ENCODE assay signal across 10 mouse cellular contexts in the genomic region with DNA sequence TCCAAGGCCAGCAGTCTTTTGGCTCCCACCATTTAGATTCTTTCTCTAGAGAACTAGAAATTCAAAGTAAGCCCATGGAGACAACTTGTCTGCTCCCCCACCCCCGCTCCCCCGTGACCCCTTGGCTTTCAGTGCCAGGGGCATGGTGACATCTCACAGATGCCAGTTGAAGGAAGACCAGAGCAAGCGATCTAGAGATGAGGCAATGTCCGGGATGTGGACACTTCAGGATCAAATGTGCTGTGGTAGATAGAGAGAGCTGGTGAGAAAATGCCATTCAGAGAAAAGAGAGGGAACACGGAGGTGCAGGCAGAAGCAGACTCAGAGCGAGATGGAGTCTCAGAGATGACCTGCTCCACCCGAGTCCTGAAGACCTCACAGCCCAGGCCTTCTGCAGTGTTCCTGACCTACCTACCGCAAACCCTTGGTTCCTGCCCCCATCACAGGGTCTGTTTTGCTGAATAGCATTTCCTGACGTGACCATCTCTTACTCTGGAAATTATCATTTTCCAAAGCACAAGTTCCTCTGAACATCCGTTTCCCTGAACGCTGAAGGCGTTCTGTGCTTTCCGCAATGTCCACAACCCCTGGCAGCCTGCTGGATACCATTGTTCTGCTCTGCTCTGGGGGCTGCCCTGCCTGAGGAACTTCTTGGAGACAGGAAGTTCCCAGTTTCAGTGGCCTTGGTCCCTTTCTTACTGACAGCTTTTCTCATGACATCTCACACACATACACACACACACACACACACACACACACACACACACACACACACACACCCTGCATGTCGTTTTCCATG. TPM values are rescaled to one million over a fixed set of nuclear protein-coding genes. Genes with fewer than 3 reads are reported as not detected.
A peak's percentile ranks its signal among the peaks of the same experiment; 100 is the strongest.
DNase-seq lines count a peak whose midpoint lies in the region; ATAC-seq lines count a peak whose summit lies in the region.
"Had no signal": no experiment of that assay in that cellular context is flagged by ENCODE, and none has a peak within 500 bp of the region (broad histone marks: within the 10 kb centered on the region; RNA-seq: fewer than 3 reads in every experiment).

No protein-coding gene starts in this region.

- H3K36me3 ChIP-seq in midbrain, embryonic 13.5 days: no peaks in the 10 kb centered on the region
- no peaks in the 10 kb centered on the region for H3K36me3 ChIP-seq in midbrain, embryonic 16.5 days (ENCODE audit: control insufficient read depth, insufficient read depth, low read length)
- H3K36me3 ChIP-seq in liver, embryonic 13.5 days: no peaks in the 10 kb centered on the region
- H3K36me3 ChIP-seq in stomach, embryonic 15.5 days: no peaks in the 10 kb centered on the region

- H3K9me3 ChIP-seq in midbrain, embryonic 13.5 days: no peaks in the 10 kb centered on the region
- H3K9me3 ChIP-seq in midbrain, embryonic 16.5 days (replicated peaks; ENCODE audit: control insufficient read depth, low read length, poor library complexity, severe bottlenecking): no peaks in the 10 kb centered on the region
- H3K9me3 ChIP-seq in liver, embryonic 13.5 days (replicated peaks): no peaks in the 10 kb centered on the region
- H3K9me3 ChIP-seq in stomach, embryonic 15.5 days: no peaks in the 10 kb centered on the region

- H3K4me1 ChIP-seq in midbrain, embryonic 13.5 days (replicated peaks): peaks cover 24% of the 10 kb centered on the region
- peaks cover 12% of the 10 kb centered on the region; the same call in 1 of the 2 replicates for H3K4me1 ChIP-seq in midbrain, embryonic 16.5 days (ENCODE audit: control insufficient read depth, insufficient read depth, low read length)
- peaks cover 28% of the 10 kb centered on the region for H3K4me1 ChIP-seq in liver, embryonic 13.5 days (replicated peaks)
- 0 out of 2 replicates have a peak, but pooled peaks cover 4% of the 10 kb centered on the region for H3K4me1 ChIP-seq in stomach, embryonic 15.5 days

- intact Hi-C loops in heart, postnatal 14 days (cut with DNase I): no loop called here

- ATAC-seq in midbrain, embryonic 13.5 days: no peak
- no peak for ATAC-seq in midbrain, embryonic 16.5 days
- ATAC-seq in liver, embryonic 13.5 days (ENCODE audit: low read depth): peak; percentile 47
- no peak; the same call in 1 of the 2 replicates for ATAC-seq in stomach, embryonic 15.5 days (ENCODE audit: insufficient read depth, low FRiP score, low read depth)

- no peak overlapping the region for H3K4me2 ChIP-seq in midbrain, embryonic 13.5 days (replicated peaks)
- H3K4me2 ChIP-seq in midbrain, embryonic 16.5 days (ENCODE audit: low read length): no peak overlapping the region
- H3K4me2 ChIP-seq in liver, embryonic 13.5 days: no peak overlapping the region
- H3K4me2 ChIP-seq in stomach, embryonic 15.5 days: no peak overlapping the region

- DNase-seq in heart, postnatal 14 days: peak; percentile 21 to 39
- no peak for DNase-seq in liver, embryonic 13.5 days
- no peak for DNase-seq in right cerebral cortex, postnatal 14 days
- no peak for DNase-seq in cerebellum, postnatal 14 days
- no peak for DNase-seq in urinary bladder, adult 2 months (ENCODE audit: low spot score)
- DNase-seq: gastrocnemius, postnatal 36 days; thymus, postnatal 36 days had no signal

- H3K27ac ChIP-seq in midbrain, embryonic 13.5 days: 0 out of 2 replicates have a peak overlapping the region, but pooled peaks have one; percentile 9
- no peak overlapping the region for H3K27ac ChIP-seq in midbrain, embryonic 16.5 days (ENCODE audit: low read length)
- H3K27ac ChIP-seq in liver, embryonic 13.5 days: peak overlapping the region; percentile 41
- peak overlapping the region; percentile 26; the same call in 1 of the 2 replicates for H3K27ac ChIP-seq in stomach, embryonic 15.5 days

- WGBS in midbrain, embryonic 13.5 days: 91% methylated on average over 14 of the region's 14 CpGs
- WGBS in midbrain, embryonic 16.5 days: 83% methylated on average over 14 of the region's 14 CpGs
- WGBS in liver, embryonic 13.5 days (ENCODE audit: insufficient replicate concordance): 43% methylated on average over 14 of the region's 14 CpGs
- WGBS in stomach, embryonic 15.5 days: 69% methylated on average over 14 of the region's 14 CpGs

- H3K4me3 ChIP-seq in midbrain, embryonic 13.5 days (replicated peaks): no peak overlapping the region
- no peak overlapping the region for H3K4me3 ChIP-seq in midbrain, embryonic 16.5 days (ENCODE audit: low read depth, low read length)
- H3K4me3 ChIP-seq in liver, embryonic 13.5 days (replicated peaks): no peak overlapping the region
- H3K4me3 ChIP-seq in stomach, embryonic 15.5 days (replicated peaks): no peak overlapping the region

- no peak overlapping the region for H3K9ac ChIP-seq in midbrain, embryonic 13.5 days (replicated peaks)
- no peak overlapping the region for H3K9ac ChIP-seq in midbrain, embryonic 16.5 days (ENCODE audit: low read depth, low read length)
- H3K9ac ChIP-seq in liver, embryonic 13.5 days: no peak overlapping the region
- no peak overlapping the region for H3K9ac ChIP-seq in stomach, embryonic 15.5 days

- H3K27me3 ChIP-seq in midbrain, embryonic 13.5 days: no peaks in the 10 kb centered on the region
- no peaks in the 10 kb centered on the region for H3K27me3 ChIP-seq in midbrain, embryonic 16.5 days (ENCODE audit: control insufficient read depth, insufficient read depth, low read depth, low read length)
- H3K27me3 ChIP-seq in liver, embryonic 13.5 days: no peaks in the 10 kb centered on the region
- H3K27me3 ChIP-seq in stomach, embryonic 15.5 days (replicated peaks): no peaks in the 10 kb centered on the region

RNA-seq across cellular contexts. Expression of a gene that starts 22.2 kb away (rescaled TPM):
- polyA plus RNA-seq in midbrain, embryonic 13.5 days (2015; fragmentation: Nextera tagmentation; extraction: Ambion mirVana): 17.9 and 18.6 TPM in 2 replicates
- 11.6 and 12.6 TPM in 2 replicates for polyA plus RNA-seq in midbrain, embryonic 16.5 days (2015; fragmentation: Nextera tagmentation; extraction: Ambion mirVana)
- 10 to 100 TPM; 11.8 to 12.4 TPM for total RNA-seq in heart, postnatal 14 days (2021)
- polyA plus RNA-seq in liver, embryonic 13.5 days (2015; fragmentation: Nextera tagmentation; extraction: Ambion mirVana): 4.6 and 5.5 TPM in 2 replicates
- 26.1 and 27.5 TPM in 2 replicates for polyA plus RNA-seq in stomach, embryonic 15.5 days (2015; fragmentation: Nextera tagmentation; extraction: Ambion mirVana)
- polyA plus RNA-seq in urinary bladder, adult 2 months (2012; rRNA removed): 8.7 and 14.5 TPM in 2 replicates

Comparison
In these comparisons a context has a peak if more than half of its experiments do, and no peak if none do; other contexts are left out.
1. DNase-seq: peak in heart, postnatal 14 days (2 of 2); none in liver, embryonic 13.5 days (single experiment), right cerebral cortex, postnatal 14 days (single experiment), cerebellum, postnatal 14 days (0 of 2) and urinary bladder, adult 2 months (single experiment).